Mouse (Mus musculus): Measurements from ENCODE around the gene Dcaf15. TPM values are rescaled to one million over a fixed set of nuclear protein-coding genes. Genes with fewer than 3 reads are reported as not detected.

Gene Dcaf15
- polyA plus RNA-seq, 1 experiment from 2014 or later: 14.5 TPM

GRCm38 (mm10) chr8:84057827-84058226 is 46.7 kb downstream of the Dcaf15 start:
- no peaks in the 10 kb centered on the region for H3K36me3 ChIP-seq (ENCODE audit: control insufficient read depth, insufficient read depth, low read length)
- 89% methylated on average over 1 of the region's 1 CpGs for WGBS
- no peak overlapping the region for H3K4me2 ChIP-seq (ENCODE audit: low read depth, low read length, severe bottlenecking)
- H3K27me3 ChIP-seq (ENCODE audit: control insufficient read depth, insufficient read depth, low read length): no peaks in the 10 kb centered on the region
- no peak for DNase-seq (ENCODE audit: low spot score)
- no peak for ATAC-seq (replicated peaks; ENCODE audit: low FRiP score)
- H3K9me3 ChIP-seq (ENCODE audit: control insufficient read depth, low read length): no peaks in the 10 kb centered on the region
- H3K9ac ChIP-seq (ENCODE audit: low read length): no peak overlapping the region
- H3K27ac ChIP-seq (ENCODE audit: low read depth, low read length): no peak overlapping the region
- H3K4me3 ChIP-seq (ENCODE audit: low read depth, low read length): no peak overlapping the region
- H3K4me1 ChIP-seq (replicated peaks; ENCODE audit: control insufficient read depth, insufficient read depth, low read length): no peaks in the 10 kb centered on the region

DNA sequence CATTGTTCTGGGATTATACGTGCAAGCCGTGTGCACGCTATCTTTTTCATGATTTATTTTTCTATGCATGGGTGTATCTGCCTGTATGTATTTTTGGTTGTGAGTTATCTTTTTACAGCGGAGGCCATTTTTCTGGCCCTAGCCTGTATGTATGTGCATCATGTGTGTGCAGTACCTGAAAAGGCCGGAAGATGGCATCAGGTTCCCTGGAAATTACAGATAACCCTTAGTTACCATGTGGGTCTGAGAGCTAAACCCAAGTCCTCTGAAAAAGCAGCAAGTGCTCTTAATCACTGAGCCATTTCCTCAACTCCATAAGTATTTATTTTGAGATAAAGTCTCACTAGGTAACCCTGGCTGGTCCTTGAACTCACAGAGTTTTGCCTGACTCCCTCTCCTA is 51.3 kb downstream of the Dcaf15 start:
- Histone ChIP-seq H3K9me3 (ENCODE audit: control insufficient read depth, low read length) (no peaks in the 10 kb centered on the region), H3K9ac (ENCODE audit: low read length) (no peak overlapping the region), H3K27me3 (ENCODE audit: control insufficient read depth, insufficient read depth, low read length) (no peaks in the 10 kb centered on the region), H3K4me1 (replicated peaks; ENCODE audit: control insufficient read depth, insufficient read depth, low read length) (no peaks in the 10 kb centered on the region), H3K27ac (ENCODE audit: low read depth, low read length) (no peak overlapping the region), H3K36me3 (ENCODE audit: control insufficient read depth, insufficient read depth, low read length) (no peaks in the 10 kb centered on the region), H3K4me2 (ENCODE audit: low read depth, low read length, severe bottlenecking) (no peak overlapping the region), H3K4me3 (ENCODE audit: low read depth, low read length) (no peak overlapping the region)
- DNase-seq (ENCODE audit: low spot score) (no peak), ATAC-seq (replicated peaks; ENCODE audit: low FRiP score) (no peak)
- 96% methylated on average over 5 of the region's 5 CpGs for WGBS

DNA sequence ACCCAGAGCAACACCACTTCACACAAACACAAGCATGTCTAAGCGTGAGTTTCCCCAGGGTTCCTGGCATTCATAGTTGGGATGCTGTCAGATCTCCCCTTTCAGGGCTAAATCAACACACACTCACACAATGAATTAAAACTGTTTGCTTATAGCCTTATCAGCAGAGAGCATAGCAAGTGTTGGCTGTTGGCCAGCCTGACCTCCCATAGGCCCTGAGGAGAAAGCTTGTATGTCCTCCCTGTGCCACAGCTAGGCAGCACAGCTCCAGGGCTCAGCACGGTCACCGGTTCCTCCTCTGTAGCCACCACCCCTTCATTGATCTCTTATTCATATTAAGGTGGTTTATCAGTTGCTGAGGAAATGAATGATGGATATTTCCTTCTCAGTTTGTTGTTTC is 51.8 kb downstream of the Dcaf15 start:
- H3K36me3 ChIP-seq (ENCODE audit: control insufficient read depth, insufficient read depth, low read length): no peaks in the 10 kb centered on the region
- WGBS: 92% methylated on average over 3 of the region's 3 CpGs
- no peak for DNase-seq (ENCODE audit: low spot score)
- no peak overlapping the region for H3K9ac ChIP-seq (ENCODE audit: low read length)
- no peaks in the 10 kb centered on the region for H3K4me1 ChIP-seq (replicated peaks; ENCODE audit: control insufficient read depth, insufficient read depth, low read length)
- H3K27ac ChIP-seq (ENCODE audit: low read depth, low read length): no peak overlapping the region
- no peaks in the 10 kb centered on the region for H3K9me3 ChIP-seq (ENCODE audit: control insufficient read depth, low read length)
- ATAC-seq (replicated peaks; ENCODE audit: low FRiP score): no peak
- no peak overlapping the region for H3K4me3 ChIP-seq (ENCODE audit: low read depth, low read length)
- H3K4me2 ChIP-seq (ENCODE audit: low read depth, low read length, severe bottlenecking): no peak overlapping the region
- no peaks in the 10 kb centered on the region for H3K27me3 ChIP-seq (ENCODE audit: control insufficient read depth, insufficient read depth, low read length)

DNA sequence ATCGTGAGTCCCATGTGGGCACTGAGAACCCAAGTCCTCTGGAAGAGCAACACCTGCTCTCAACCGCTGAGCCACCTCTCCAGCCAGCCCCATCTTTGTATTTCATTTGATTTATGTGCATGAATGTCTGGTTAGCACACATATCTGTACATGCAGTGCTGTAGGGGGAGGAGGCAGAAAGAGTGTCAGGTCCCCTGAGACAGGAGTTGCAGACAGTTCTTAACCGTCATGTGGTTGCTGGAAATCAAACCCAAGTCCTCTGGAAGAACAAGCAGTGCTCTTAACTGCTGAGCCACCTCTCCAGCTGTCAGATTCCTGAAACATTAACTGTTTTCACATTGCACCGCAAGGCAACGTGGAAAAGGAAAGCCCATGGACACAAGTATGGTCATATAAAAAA is 56.4 kb downstream of the Dcaf15 start:
- Histone ChIP-seq H3K9ac (ENCODE audit: low read length) (no peak overlapping the region), H3K27me3 (ENCODE audit: control insufficient read depth, insufficient read depth, low read length) (peaks cover 21% of the 10 kb centered on the region), H3K9me3 (ENCODE audit: control insufficient read depth, low read length) (no peaks in the 10 kb centered on the region), H3K27ac (ENCODE audit: low read depth, low read length) (no peak overlapping the region), H3K4me3 (ENCODE audit: low read depth, low read length) (no peak overlapping the region), H3K4me1 (replicated peaks; ENCODE audit: control insufficient read depth, insufficient read depth, low read length) (no peaks in the 10 kb centered on the region), H3K36me3 (ENCODE audit: control insufficient read depth, insufficient read depth, low read length) (no peaks in the 10 kb centered on the region), H3K4me2 (ENCODE audit: low read depth, low read length, severe bottlenecking) (no peak overlapping the region)
- no peak for ATAC-seq (replicated peaks; ENCODE audit: low FRiP score)
- DNase-seq (ENCODE audit: low spot score): no peak
- WGBS: 78% methylated on average over 5 of the region's 5 CpGs

MicroRNAs encoded within 50 kb of the gene (microRNA counts, 519-probe panel; counts per million panel counts)
- microRNA mmu-miR-709: 4,211 counts per million, percentile 33 among the panel's probes with 10 or more counts

Small RNAs within 50 kb of the gene (microRNA-seq; reads per million reads assigned to microRNA genes)
- gene Mir709 (ENCODE audit: insufficient number of aligned reads): not detected

Other genes with a start within 250 kb of the Dcaf15 start
- 24.5 and 27.8 TPM in 2 replicates for gene Adgrl1, start 204.7 kb downstream of the Dcaf15 start, polyA plus RNA-seq (2014; fragmentation: Nextera tagmentation; extraction: Ambion mirVana)
- 0.92 and 1.2 TPM in 2 replicates for gene Gm10644, start 149.6 kb downstream of the Dcaf15 start, polyA plus RNA-seq (2014; fragmentation: Nextera tagmentation; extraction: Ambion mirVana)
- 92.7 and 94.0 TPM in 2 replicates for gene Asf1b, start 149.3 kb downstream of the Dcaf15 start, polyA plus RNA-seq (2014; fragmentation: Nextera tagmentation; extraction: Ambion mirVana)
- 171 and 189 TPM in 2 replicates for gene Prkaca, start 131.8 kb downstream of the Dcaf15 start, polyA plus RNA-seq (2014; fragmentation: Nextera tagmentation; extraction: Ambion mirVana)
- 12.3 and 16.8 TPM in 2 replicates for gene Samd1, start 107.1 kb downstream of the Dcaf15 start, polyA plus RNA-seq (2014; fragmentation: Nextera tagmentation; extraction: Ambion mirVana)
- gene 1700067K01Rik, start 103.3 kb downstream of the Dcaf15 start, polyA plus RNA-seq (2014; fragmentation: Nextera tagmentation; extraction: Ambion mirVana): 0.87 and 0.90 TPM in 2 replicates
- 0.47 and 0.73 TPM in 2 replicates for gene 2210011C24Rik, start 92.6 kb downstream of the Dcaf15 start, polyA plus RNA-seq (2014; fragmentation: Nextera tagmentation; extraction: Ambion mirVana)
- 2.5 and 4.4 TPM in 2 replicates for gene Palm3, start 83.3 kb downstream of the Dcaf15 start, polyA plus RNA-seq (2014; fragmentation: Nextera tagmentation; extraction: Ambion mirVana)
- gene Il27ra, start 62.2 kb downstream of the Dcaf15 start, polyA plus RNA-seq (2014; fragmentation: Nextera tagmentation; extraction: Ambion mirVana): 0.19 and 0.24 TPM in 2 replicates
- gene Rln3, start 59.8 kb downstream of the Dcaf15 start, polyA plus RNA-seq (2014; fragmentation: Nextera tagmentation; extraction: Ambion mirVana): not detected in 2 replicates
- gene Gm10643, start 39.6 kb downstream of the Dcaf15 start, polyA plus RNA-seq (2014; fragmentation: Nextera tagmentation; extraction: Ambion mirVana): 1.4 and 1.6 TPM in 2 replicates
- gene Rfx1, start 37.9 kb downstream of the Dcaf15 start, polyA plus RNA-seq (2014; fragmentation: Nextera tagmentation; extraction: Ambion mirVana): 11.0 and 11.5 TPM in 2 replicates
- 0.17 and 0.21 TPM in 2 replicates for gene Podnl1, start 21.2 kb upstream of the Dcaf15 start, polyA plus RNA-seq (2014; fragmentation: Nextera tagmentation; extraction: Ambion mirVana)
- gene Cc2d1a, start 43.2 kb upstream of the Dcaf15 start, polyA plus RNA-seq (2014; fragmentation: Nextera tagmentation; extraction: Ambion mirVana): 16.0 and 17.1 TPM in 2 replicates
- gene 4930432K21Rik, start 43.3 kb upstream of the Dcaf15 start, polyA plus RNA-seq (2014; fragmentation: Nextera tagmentation; extraction: Ambion mirVana): 1.2 and 1.5 TPM in 2 replicates
- gene Nanos3, start 80.4 kb upstream of the Dcaf15 start, polyA plus RNA-seq (2014; fragmentation: Nextera tagmentation; extraction: Ambion mirVana): 2.9 and 5.0 TPM in 2 replicates
- 34.7 and 37.1 TPM in 2 replicates for gene Zswim4, start 132.3 kb upstream of the Dcaf15 start, polyA plus RNA-seq (2014; fragmentation: Nextera tagmentation; extraction: Ambion mirVana)
- gene D8Ertd738e, start 145.0 kb upstream of the Dcaf15 start, polyA plus RNA-seq (2014; fragmentation: Nextera tagmentation; extraction: Ambion mirVana): 277 and 303 TPM in 2 replicates
- 52.0 and 59.6 TPM in 2 replicates for gene Mri1, start 152.6 kb upstream of the Dcaf15 start, polyA plus RNA-seq (2014; fragmentation: Nextera tagmentation; extraction: Ambion mirVana)
- gene Ccdc130, start 165.6 kb upstream of the Dcaf15 start, polyA plus RNA-seq (2014; fragmentation: Nextera tagmentation; extraction: Ambion mirVana): 21.0 and 25.5 TPM in 2 replicates